Mouse (Mus musculus) layer of hippocampus, adult 11-12 months (tissue): ENCODE results near the gene 1700003H04Rik.
A peak's percentile ranks its signal among the peaks of the same experiment; 100 is the strongest.

Experiments used
- DNase-seq: peaks from one replicate; pipeline ENCODE4 v3.0.0; 2022; ENCODE audit warnings: low spot score

Gene 1700003H04Rik

GRCm38 (mm10) chr3:124581001-124581400, at the start of gene 1700003H04Rik:
Gene 1700003H04Rik, minus strand, starts transcription at chr3:124581101.
- DNase-seq: no peak

GRCm38 (mm10) chr3:124623031-124623430, 42.1 kb upstream of the 1700003H04Rik start:
- DNase-seq: no peak

DNA sequence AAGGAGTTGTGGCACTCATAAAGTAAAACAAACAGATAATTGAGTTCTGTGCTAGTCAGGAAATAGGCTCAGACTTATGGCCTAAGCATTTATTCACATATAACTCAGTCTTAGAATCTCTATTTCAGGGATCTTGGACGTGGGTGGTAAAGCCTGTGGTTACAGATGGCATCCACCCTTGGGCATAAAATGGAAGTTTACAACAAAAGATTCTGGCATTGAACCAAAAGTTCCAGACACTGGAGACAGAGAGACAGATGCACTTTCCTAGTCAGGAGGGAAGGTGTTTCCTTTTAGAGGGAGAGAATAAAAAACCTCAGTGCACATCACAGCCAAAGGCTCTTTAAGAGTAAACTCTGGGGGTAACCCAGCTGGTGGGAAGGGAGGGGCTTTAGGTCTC, 32.4 kb upstream of the 1700003H04Rik start:
- peak; percentile 62 for DNase-seq

GRCm38 (mm10) chr3:124609956-124610355, 29.1 kb upstream of the 1700003H04Rik start:
- no peak for DNase-seq

DNA sequence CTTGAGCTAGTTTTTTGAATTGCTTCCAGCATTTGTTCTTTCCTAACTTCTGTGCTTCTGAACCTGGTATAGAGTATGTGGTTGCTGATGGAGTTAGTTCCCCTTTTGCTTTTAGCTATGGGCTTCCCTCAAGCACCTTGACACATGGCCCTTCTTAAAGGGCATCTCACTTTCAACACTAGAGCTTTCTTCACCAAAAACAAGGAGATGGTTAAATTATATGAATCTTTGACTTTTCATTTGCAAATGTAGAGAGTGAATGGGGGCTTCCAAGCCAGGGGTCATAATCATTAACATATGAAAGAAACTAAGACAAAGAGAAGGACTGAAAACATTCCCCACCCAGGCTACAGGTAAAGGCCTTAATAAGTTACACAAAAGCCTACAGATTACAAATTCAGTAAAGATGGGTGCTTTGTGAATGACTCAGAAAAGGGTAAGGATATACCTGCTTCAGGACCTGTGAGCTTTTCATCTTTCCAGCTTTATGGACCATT, 25.2 kb upstream of the 1700003H04Rik start:
- no peak for DNase-seq

- DNase-seq: no peak
Observed at GRCm38 (mm10) chr3:124605518-124605917, 24.6 kb upstream of the 1700003H04Rik start.

DNA sequence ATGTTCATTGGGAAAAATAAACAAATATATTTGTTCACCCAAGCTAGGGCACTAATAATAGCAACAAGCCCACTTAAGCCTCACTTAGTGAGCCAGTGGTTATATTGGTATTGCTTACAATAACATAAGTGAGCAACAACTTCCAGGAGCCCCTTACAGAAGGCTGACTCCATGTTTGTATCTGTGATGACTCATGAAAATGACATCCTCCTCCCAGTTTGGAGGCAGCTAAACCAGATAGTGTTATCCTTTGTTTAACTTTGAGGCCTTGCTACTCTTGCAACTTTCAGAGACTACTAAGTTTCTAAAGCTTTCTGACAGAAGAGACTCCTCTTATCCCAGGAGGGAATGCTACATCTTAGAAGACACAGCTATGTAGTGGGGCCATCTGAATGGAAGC, 16.9 kb upstream of the 1700003H04Rik start:
- no peak for DNase-seq

DNA sequence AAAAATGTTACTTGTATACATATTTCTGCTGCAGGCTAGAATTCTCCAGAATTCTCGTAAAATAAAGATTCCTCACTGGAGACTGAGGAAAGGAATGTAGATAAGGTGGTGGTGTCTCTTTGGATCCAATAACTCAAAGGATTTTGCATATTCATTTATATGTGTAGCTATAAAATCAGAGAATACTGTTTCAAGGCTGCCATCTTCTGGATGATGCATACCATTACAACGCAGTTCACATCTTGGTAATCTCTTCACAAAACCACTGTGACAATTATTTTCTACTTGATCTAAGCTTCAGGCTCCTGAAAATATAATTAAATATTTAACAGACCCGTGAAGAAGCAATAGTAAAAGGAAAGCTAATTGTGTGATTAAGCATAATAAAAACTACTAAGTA, 6.6 kb upstream of the 1700003H04Rik start:
- DNase-seq: peak; percentile 10

- DNase-seq: no peak
Observed at GRCm38 (mm10) chr3:124585761-124586160, 4.9 kb upstream of the 1700003H04Rik start.

- DNase-seq: no peak
Observed at GRCm38 (mm10) chr3:124557317-124557716, 23.6 kb downstream of the 1700003H04Rik start.

DNA sequence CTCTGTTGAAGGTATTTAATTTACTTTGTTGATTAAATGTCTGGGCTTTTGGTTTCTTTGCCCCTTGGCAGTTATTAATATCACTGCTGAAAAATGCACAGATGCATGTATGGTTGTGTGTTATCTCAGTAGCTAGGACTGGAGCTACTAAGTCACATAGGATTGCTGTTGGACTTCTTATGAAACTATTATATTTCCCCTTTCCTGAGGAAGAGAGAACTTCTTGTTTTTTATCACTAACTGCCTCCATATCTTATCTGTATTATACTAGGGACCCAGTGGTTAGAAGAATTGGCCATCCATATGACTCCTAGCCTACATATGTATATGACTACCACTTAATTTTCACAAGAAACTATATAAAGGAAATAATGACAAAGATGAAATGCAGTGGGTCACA, 24.9 kb downstream of the 1700003H04Rik start:
- no peak for DNase-seq

DNA sequence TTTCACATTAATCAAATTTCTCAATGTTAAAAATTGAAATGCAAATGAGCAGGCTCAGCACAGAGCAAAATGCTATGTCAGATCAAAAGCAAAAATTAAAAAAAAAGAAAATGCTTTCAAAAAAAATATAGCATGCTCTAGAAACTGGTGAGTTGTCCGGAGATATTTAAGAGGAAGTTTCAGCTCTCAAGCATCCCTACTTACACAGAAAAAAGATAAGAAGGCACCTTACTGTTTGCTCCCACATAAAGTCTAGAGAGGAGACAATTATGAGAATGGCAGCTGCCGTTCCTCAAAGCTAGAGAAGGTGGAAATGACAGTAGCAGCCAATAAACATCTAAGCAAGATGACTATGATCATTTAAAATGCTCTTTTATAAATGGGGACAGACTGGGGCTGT, 25.8 kb downstream of the 1700003H04Rik start:
- no peak for DNase-seq

GRCm38 (mm10) chr3:124548898-124549297, 32.0 kb downstream of the 1700003H04Rik start:
- peak; percentile 2 for DNase-seq

DNA sequence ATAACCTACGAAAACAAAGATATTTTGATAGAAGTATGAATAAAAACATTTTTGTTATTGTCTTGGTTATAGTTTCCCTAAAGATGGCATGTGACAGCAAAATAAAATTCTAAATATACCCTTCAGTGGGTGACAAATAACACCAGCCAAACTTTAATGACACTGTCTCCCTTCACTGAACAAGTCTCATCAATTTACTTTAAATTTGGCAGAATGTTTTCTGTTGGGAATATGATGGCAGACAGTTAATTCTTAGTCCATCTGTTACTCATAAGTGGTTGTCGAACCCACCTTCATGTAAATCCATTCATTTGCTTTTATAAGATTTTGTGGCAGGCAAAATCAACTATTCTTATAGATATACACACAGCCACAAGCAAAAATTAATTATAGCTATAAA, 42.6 kb downstream of the 1700003H04Rik start:
- no peak for DNase-seq

GRCm38 (mm10) chr3:124536602-124537001, 44.3 kb downstream of the 1700003H04Rik start:
- DNase-seq: no peak

DNA sequence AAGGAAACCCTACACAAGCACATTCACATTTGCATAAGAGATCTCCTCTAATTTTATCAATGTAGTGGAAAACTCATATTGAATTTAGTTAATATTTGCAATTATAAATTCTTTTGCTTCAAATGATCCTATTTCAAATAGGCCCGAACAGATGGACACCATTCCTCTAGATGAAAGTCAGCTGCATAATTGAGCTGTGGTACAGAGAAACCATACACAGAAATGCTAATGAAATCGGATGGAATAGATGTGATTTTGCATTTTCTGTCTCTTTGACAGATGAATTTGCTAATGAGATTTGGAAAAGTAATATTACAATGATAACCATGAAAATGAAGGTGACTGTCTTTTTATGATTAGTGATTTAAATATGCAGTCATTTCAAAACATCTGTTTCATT, 62.1 kb downstream of the 1700003H04Rik start:
- DNase-seq: no peak
